Mouse (Mus musculus): ENCODE results near the gene Neil3. TPM values are rescaled to one million over a fixed set of nuclear protein-coding genes. Genes with fewer than 3 reads are reported as not detected.

Gene Neil3
- polyA plus RNA-seq, 1 experiment: 4.7 TPM

DNA sequence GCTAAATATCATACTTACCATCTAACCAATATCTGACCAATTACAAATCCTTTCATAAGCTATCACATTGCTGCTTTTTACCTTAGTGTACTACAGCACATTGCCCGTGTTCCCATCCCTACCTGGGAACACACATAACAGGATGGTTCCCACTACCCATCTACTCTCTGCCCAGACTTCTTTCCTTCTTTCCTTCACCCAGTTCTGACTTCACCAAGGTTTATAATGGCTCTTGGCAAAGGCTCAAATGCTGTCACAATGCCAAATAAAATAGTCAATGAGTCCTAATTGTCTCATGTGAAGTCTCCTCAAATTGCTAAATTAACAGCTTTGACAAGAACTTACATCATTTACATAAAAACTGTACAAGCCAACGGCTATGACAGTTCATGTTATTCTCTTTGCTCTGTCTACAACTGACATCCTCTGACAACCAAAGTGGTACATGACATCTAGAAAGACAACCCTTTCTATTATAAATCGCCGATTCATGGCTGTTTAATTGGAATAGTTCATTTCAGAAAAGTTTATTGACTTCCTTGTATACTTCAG is 9.9 kb downstream of the Neil3 start:
- TF ChIP-seq MYOG (IDR thresholded peaks at IDR 0.05; ENCODE audit: control insufficient read depth, extremely low read depth, insufficient read length) (no peak), MAX (IDR thresholded peaks at IDR 0.05) (no peak), FOSL1 (IDR thresholded peaks at IDR 0.05; ENCODE audit: insufficient read depth, low read length, poor library complexity, severe bottlenecking) (no peak), CEBPB (IDR thresholded peaks at IDR 0.05; ENCODE audit: low read depth) (no peak), MYOD1 (IDR thresholded peaks at IDR 0.05; ENCODE audit: control insufficient read depth, insufficient read length, low read depth) (no peak), CTCF (IDR thresholded peaks at IDR 0.05; ENCODE audit: control insufficient read depth, insufficient read depth, insufficient read length) (no peak)
- Histone ChIP-seq H3K79me3 (ENCODE audit: low read depth) (no peaks in the 10 kb centered on the region), H3K79me2 (ENCODE audit: control insufficient read depth, insufficient read depth) (no peaks in the 10 kb centered on the region), H3ac (ENCODE audit: control insufficient read depth, insufficient read length, low read depth) (no peak overlapping the region), H3K4me3 (ENCODE audit: insufficient read depth, poor library complexity, severe bottlenecking) (no peak overlapping the region), H3K36me3 (ENCODE audit: control insufficient read depth, insufficient read depth) (no peaks in the 10 kb centered on the region), H3K27me3 (ENCODE audit: control insufficient read depth, insufficient read depth, insufficient read length) (no peaks in the 10 kb centered on the region)

DNA sequence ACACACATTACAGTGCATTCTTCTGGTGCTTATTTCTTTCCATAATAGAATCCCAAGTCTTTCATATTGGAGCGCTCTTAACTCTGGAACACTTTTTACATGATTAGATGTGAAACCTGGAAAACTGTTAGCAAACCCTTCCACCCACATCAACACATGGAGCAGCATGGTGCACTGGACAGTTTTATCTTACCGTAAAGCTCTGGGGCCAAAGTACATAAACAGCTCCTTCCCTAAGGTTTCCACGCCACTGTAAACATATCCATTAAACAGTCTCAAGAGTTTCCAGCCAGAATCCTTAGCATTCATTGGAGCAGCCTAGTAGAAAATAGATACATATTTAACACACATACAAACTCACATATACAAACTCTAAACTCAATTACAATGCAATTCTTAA is 15.4 kb downstream of the Neil3 start:
- TF ChIP-seq MYOD1 (IDR thresholded peaks at IDR 0.05; ENCODE audit: control insufficient read depth, insufficient read length, low read depth): no peak
- H3K36me3 ChIP-seq (ENCODE audit: control insufficient read depth, insufficient read depth): peaks cover 9% of the 10 kb centered on the region
- H3K27me3 ChIP-seq (ENCODE audit: control insufficient read depth, insufficient read depth, insufficient read length): no peaks in the 10 kb centered on the region
- no peak overlapping the region for H3ac ChIP-seq (ENCODE audit: control insufficient read depth, insufficient read length, low read depth)
- H3K79me3 ChIP-seq (ENCODE audit: low read depth): peaks cover 2% of the 10 kb centered on the region
- H3K4me3 ChIP-seq (ENCODE audit: insufficient read depth, poor library complexity, severe bottlenecking): no peak overlapping the region
- H3K79me2 ChIP-seq (ENCODE audit: control insufficient read depth, insufficient read depth): peaks cover 5% of the 10 kb centered on the region

DNA sequence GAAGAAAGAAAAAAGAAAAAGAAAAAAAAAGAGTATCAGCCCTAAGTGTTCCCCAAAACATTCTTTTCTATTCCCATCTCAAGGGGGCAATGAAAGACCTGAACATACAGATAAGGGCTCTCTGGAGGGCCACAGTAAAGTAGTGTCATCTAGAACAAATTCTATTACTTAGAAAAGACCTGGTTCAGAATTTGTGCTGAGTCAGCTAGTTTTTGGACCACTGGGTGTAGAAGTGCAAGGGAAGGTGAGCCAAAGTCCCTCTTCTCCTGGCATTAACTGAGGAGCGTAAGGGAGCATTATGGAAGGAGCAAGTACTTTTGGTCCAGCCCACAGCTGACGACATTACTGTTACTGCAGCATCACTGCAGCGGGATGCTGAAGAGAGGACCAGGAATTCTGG is 19.7 kb downstream of the Neil3 start:
- H3K79me3 ChIP-seq (ENCODE audit: low read depth): peaks cover 2% of the 10 kb centered on the region
- H3ac ChIP-seq (ENCODE audit: control insufficient read depth, insufficient read length, low read depth): no peak overlapping the region
- H3K4me3 ChIP-seq (ENCODE audit: insufficient read depth, poor library complexity, severe bottlenecking): no peak overlapping the region
- peaks cover 5% of the 10 kb centered on the region for H3K79me2 ChIP-seq (ENCODE audit: control insufficient read depth, insufficient read depth)
- no peak for TF ChIP-seq MYOG (IDR thresholded peaks at IDR 0.05; ENCODE audit: control insufficient read depth, extremely low read depth, insufficient read length)
- TF ChIP-seq CEBPB (IDR thresholded peaks at IDR 0.05; ENCODE audit: low read depth): no peak
- TF ChIP-seq MYOD1 (IDR thresholded peaks at IDR 0.05; ENCODE audit: control insufficient read depth, insufficient read length, low read depth): no peak
- no peak for TF ChIP-seq FOSL1 (IDR thresholded peaks at IDR 0.05; ENCODE audit: insufficient read depth, low read length, poor library complexity, severe bottlenecking)
- TF ChIP-seq USF1 (IDR thresholded peaks at IDR 0.05; ENCODE audit: low read depth): no peak
- TF ChIP-seq CTCF (IDR thresholded peaks at IDR 0.05; ENCODE audit: control insufficient read depth, insufficient read depth, insufficient read length): no peak
- TF ChIP-seq MAX (IDR thresholded peaks at IDR 0.05): no peak
- no peaks in the 10 kb centered on the region for H3K27me3 ChIP-seq (ENCODE audit: control insufficient read depth, insufficient read depth, insufficient read length)
- H3K36me3 ChIP-seq (ENCODE audit: control insufficient read depth, insufficient read depth): peaks cover 9% of the 10 kb centered on the region

DNA sequence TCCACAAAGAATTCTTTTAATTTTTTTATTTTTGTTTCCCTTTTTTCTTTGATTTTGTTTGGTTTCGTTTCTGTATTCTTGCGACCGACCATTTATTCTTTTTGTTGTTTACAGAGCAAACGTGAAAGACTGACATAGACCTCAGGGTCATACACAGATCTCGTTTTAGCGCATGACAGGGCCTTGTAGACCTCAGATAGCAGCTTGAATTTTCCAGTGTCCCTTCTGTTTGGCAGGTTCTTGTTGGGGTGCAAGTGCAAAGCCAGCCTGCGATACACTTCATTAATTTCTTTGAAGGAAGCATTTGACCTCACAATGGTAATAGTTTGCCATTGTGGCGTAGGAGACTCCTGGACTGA is 24.6 kb downstream of the Neil3 start:
- Histone ChIP-seq H3ac (ENCODE audit: control insufficient read depth, insufficient read length, low read depth) (no peak overlapping the region), H3K4me3 (ENCODE audit: insufficient read depth, poor library complexity, severe bottlenecking) (no peak overlapping the region), H3K79me2 (ENCODE audit: control insufficient read depth, insufficient read depth) (peaks cover 1% of the 10 kb centered on the region), H3K36me3 (ENCODE audit: control insufficient read depth, insufficient read depth) (no peaks in the 10 kb centered on the region), H3K79me3 (ENCODE audit: low read depth) (peaks cover under 1% of the 10 kb centered on the region), H3K27me3 (ENCODE audit: control insufficient read depth, insufficient read depth, insufficient read length) (no peaks in the 10 kb centered on the region)
- TF ChIP-seq CTCF (IDR thresholded peaks at IDR 0.05; ENCODE audit: control insufficient read depth, insufficient read depth, insufficient read length) (no peak), MYOG (IDR thresholded peaks at IDR 0.05; ENCODE audit: control insufficient read depth, extremely low read depth, insufficient read length) (no peak), USF1 (IDR thresholded peaks at IDR 0.05; ENCODE audit: low read depth) (no peak), MYOD1 (IDR thresholded peaks at IDR 0.05; ENCODE audit: control insufficient read depth, insufficient read length, low read depth) (no peak), FOSL1 (IDR thresholded peaks at IDR 0.05; ENCODE audit: insufficient read depth, low read length, poor library complexity, severe bottlenecking) (no peak), CEBPB (IDR thresholded peaks at IDR 0.05; ENCODE audit: low read depth) (no peak), MAX (IDR thresholded peaks at IDR 0.05) (no peak)

DNA sequence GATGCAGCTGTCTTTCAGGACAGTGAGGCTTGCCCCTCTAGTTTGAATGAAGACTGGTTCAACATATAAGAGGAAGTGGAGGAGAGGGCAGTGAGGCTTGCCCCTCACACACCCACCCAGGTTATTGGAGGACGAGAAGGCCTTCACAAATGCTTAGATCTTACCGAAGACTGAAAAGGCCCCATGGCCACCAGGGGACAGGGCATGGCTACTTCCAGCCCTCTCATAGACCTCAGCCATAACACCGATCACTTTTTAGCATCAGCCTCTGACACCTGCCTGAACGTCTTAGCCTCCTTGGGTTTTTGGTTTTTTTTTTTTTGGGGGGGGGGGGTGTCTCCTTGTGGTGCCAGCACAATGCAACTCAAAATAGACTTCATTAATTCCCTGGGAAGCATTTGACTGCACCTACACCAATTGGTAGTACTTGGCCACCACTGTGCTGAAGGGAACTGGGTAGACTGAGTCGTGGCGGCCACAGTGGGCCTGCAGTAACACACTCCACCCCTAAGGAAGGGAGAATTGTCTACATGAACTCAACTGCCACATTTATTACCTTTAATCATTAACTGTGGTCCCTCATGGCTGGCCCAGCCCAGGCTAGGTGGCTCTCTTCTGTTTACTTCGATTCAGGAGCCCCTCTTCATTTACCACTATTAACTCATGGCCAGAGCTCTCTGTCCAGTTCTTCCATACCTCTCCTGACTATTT is 25.1 kb downstream of the Neil3 start:
- Histone ChIP-seq H3K79me3 (ENCODE audit: low read depth) (no peaks in the 10 kb centered on the region), H3K79me2 (ENCODE audit: control insufficient read depth, insufficient read depth) (no peaks in the 10 kb centered on the region), H3K36me3 (ENCODE audit: control insufficient read depth, insufficient read depth) (no peaks in the 10 kb centered on the region), H3K4me3 (ENCODE audit: insufficient read depth, poor library complexity, severe bottlenecking) (no peak overlapping the region), H3K27me3 (ENCODE audit: control insufficient read depth, insufficient read depth, insufficient read length) (no peaks in the 10 kb centered on the region), H3ac (ENCODE audit: control insufficient read depth, insufficient read length, low read depth) (no peak overlapping the region)
- TF ChIP-seq MAX (IDR thresholded peaks at IDR 0.05) (no peak), FOSL1 (IDR thresholded peaks at IDR 0.05; ENCODE audit: insufficient read depth, low read length, poor library complexity, severe bottlenecking) (no peak), CEBPB (IDR thresholded peaks at IDR 0.05; ENCODE audit: low read depth) (no peak), MYOG (IDR thresholded peaks at IDR 0.05; ENCODE audit: control insufficient read depth, extremely low read depth, insufficient read length) (no peak), CTCF (IDR thresholded peaks at IDR 0.05; ENCODE audit: control insufficient read depth, insufficient read depth, insufficient read length) (no peak), USF1 (IDR thresholded peaks at IDR 0.05; ENCODE audit: low read depth) (no peak), MYOD1 (IDR thresholded peaks at IDR 0.05; ENCODE audit: control insufficient read depth, insufficient read length, low read depth) (no peak)

DNA sequence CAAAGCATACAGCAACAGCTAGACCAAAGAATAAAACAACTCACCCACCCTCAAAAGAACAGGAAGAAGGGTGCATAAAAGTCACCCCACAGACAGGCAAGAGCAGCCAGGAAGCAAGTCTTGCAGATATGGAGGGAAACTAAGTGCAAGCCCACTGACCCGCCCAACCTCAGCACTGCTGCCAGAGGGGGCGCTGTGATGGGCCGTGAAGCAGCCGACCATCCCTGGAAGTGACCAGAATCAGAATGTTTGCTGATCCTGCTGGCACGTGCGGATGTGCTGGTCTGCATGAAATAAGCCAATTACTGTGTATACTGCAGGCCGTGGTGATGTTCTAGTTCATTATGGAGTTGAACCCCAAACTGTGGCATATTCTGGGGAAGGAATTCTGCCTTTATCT is 26.6 kb downstream of the Neil3 start:
- H3K36me3 ChIP-seq (ENCODE audit: control insufficient read depth, insufficient read depth): peaks cover 6% of the 10 kb centered on the region
- H3K4me3 ChIP-seq (ENCODE audit: insufficient read depth, poor library complexity, severe bottlenecking): no peak overlapping the region
- no peaks in the 10 kb centered on the region for H3K79me3 ChIP-seq (ENCODE audit: low read depth)
- H3K27me3 ChIP-seq (ENCODE audit: control insufficient read depth, insufficient read depth, insufficient read length): no peaks in the 10 kb centered on the region
- H3ac ChIP-seq (ENCODE audit: control insufficient read depth, insufficient read length, low read depth): no peak overlapping the region
- no peaks in the 10 kb centered on the region for H3K79me2 ChIP-seq (ENCODE audit: control insufficient read depth, insufficient read depth)
- TF ChIP-seq MYOG (IDR thresholded peaks at IDR 0.05; ENCODE audit: control insufficient read depth, extremely low read depth, insufficient read length) (no peak), CTCF (IDR thresholded peaks at IDR 0.05; ENCODE audit: control insufficient read depth, insufficient read depth, insufficient read length) (no peak), MAX (IDR thresholded peaks at IDR 0.05) (no peak), MYOD1 (IDR thresholded peaks at IDR 0.05; ENCODE audit: control insufficient read depth, insufficient read length, low read depth) (no peak), CEBPB (IDR thresholded peaks at IDR 0.05; ENCODE audit: low read depth) (no peak), USF1 (IDR thresholded peaks at IDR 0.05; ENCODE audit: low read depth) (no peak), FOSL1 (IDR thresholded peaks at IDR 0.05; ENCODE audit: insufficient read depth, low read length, poor library complexity, severe bottlenecking) (no peak)
